Mouse (Mus musculus): ENCODE measurements around the gene Shroom1. TPM values are rescaled to one million over a fixed set of nuclear protein-coding genes. Genes with fewer than 3 reads are reported as not detected.
"Not testable (repeated sequence)": the region's sequence is repeated elsewhere in the genome, so short reads cannot be mapped to it uniquely, and the experiment has no call there.

Gene Shroom1
- polyA plus RNA-seq (2015; fragmentation: Nextera tagmentation; extraction: Ambion mirVana) = 1.6 and 2.3 TPM in 2 replicates

DNA sequence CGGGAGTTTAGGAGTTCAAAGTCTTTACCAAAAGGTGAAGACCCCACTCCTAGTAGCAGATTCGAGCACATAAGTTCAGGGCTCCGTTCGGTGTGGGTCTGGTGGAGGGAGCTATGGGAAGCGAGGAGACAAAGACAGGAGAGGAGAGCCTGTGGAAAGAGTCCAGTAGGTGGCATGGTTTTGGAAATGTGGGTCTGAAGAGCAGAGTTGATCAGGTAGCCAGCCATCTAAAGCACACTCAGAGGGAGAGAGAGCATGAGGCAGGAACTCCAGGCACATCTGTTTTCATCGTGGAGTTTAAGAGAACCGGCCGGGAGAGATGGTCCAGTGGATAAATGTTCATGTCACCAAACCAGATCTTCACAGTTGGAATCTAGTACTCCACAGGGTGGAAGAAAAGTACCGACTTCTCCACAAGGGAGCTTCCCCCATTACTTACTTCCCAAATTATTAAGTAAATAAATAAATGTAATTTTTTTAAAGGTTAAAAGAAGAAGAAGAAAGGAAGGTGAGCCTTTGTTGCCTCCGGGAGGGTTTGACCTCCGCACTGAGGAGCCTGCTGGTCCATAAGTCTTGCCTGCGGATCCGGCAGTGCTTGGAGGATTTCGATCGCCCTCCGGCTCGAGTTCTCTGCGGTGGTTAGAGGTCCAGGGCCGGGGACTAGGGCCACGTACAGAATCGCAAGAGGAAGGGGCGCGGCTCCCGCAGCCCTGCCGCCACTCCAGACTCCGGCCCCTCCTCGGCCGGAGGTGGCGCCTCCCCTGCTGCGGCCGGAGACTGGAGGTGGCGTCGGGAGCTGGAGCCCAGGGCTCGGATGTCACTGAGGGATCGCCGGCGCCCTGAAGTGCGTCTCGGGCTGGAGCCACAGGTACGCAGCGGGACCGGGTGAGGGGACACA is at the start of gene Shroom1, which contains the start of gene Gm10447:
Gene Shroom1, plus strand, starts transcription at position 732 of the 898 bp plus-strand sequence.
Gene Gm10447, minus strand, starts transcription at position 637 of the 898 bp plus-strand sequence.
- H3K27me3 ChIP-seq = peaks cover 32% of the 10 kb centered on the region
- H3K9me3 ChIP-seq = no peaks in the 10 kb centered on the region
- H3K4me1 ChIP-seq = peaks cover 12% of the 10 kb centered on the region
- peak; percentile 43; the same call in 1 of the 2 replicates for ATAC-seq (replicated peaks)
- 4% methylated on average over 41 of the region's 42 CpGs for WGBS
- no peaks in the 10 kb centered on the region for H3K36me3 ChIP-seq
- peak within 1 kb of the TSS; percentile 39 for H3K9ac ChIP-seq (replicated peaks)
- peak within 1 kb of the TSS; percentile 43 for H3K4me3 ChIP-seq
- H3K27ac ChIP-seq (replicated peaks) = no peak within 1 kb of the TSS
- H3K4me2 ChIP-seq (replicated peaks) = peak within 1 kb of the TSS; percentile 69

- Histone ChIP-seq H3K9ac (replicated peaks) (no peak overlapping the region), H3K4me3 (no peak overlapping the region), H3K4me2 (replicated peaks) (no peak overlapping the region), H3K27me3 (no peaks in the 10 kb centered on the region), H3K9me3 (no peaks in the 10 kb centered on the region), H3K36me3 (peaks cover 88% of the 10 kb centered on the region), H3K4me1 (no peaks in the 10 kb centered on the region), H3K27ac (replicated peaks) (no peak overlapping the region)
- ATAC-seq (replicated peaks) = no peak
Observed at GRCm38 (mm10) chr11:53411738-53412137, 45.3 kb upstream of the Shroom1 start.

DNA sequence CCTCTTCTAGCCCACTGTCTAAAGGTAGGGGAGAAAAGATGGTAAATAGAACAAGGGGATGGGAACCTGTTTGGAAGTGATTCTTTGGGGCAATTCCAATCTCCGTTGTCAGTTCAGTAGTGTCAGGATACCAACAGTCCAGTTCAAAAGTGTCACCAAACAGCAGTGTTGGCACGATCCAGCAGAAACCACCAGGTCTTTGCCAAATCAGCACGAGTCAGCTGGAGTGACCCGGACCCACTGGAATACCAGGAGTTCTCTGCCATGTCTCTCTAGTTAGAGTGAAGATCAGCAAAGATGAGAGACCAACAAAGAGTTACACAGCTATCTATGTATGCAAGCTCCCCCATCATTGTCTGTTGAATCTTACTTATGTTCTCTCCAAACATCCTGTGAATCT is 43.1 kb upstream of the Shroom1 start:
- H3K27ac ChIP-seq (replicated peaks) = no peak overlapping the region
- no peaks in the 10 kb centered on the region for H3K27me3 ChIP-seq
- no peak overlapping the region for H3K4me2 ChIP-seq (replicated peaks)
- H3K4me1 ChIP-seq = no peaks in the 10 kb centered on the region
- H3K36me3 ChIP-seq = peaks cover 93% of the 10 kb centered on the region
- WGBS = 93% methylated on average over 4 of the region's 4 CpGs
- H3K4me3 ChIP-seq = no peak overlapping the region
- no peaks in the 10 kb centered on the region for H3K9me3 ChIP-seq
- no peak for ATAC-seq (replicated peaks)
- no peak overlapping the region for H3K9ac ChIP-seq (replicated peaks)

- Histone ChIP-seq H3K4me1 (no peaks in the 10 kb centered on the region), H3K4me2 (replicated peaks) (no peak overlapping the region), H3K27ac (replicated peaks) (no peak overlapping the region), H3K27me3 (no peaks in the 10 kb centered on the region), H3K9ac (replicated peaks) (no peak overlapping the region), H3K36me3 (peaks cover 73% of the 10 kb centered on the region), H3K4me3 (no peak overlapping the region), H3K9me3 (no peaks in the 10 kb centered on the region)
- no peak for ATAC-seq (replicated peaks)
Observed at GRCm38 (mm10) chr11:53418048-53418447, 39.0 kb upstream of the Shroom1 start.

GRCm38 (mm10) chr11:53423036-53423435 is 34.0 kb upstream of the Shroom1 start, which contains the start of gene Leap2:
Gene Leap2, minus strand, starts transcription at chr11:53423170.
- no peak within 1 kb of the TSS for H3K4me3 ChIP-seq
- no peak within 1 kb of the TSS for H3K27ac ChIP-seq (replicated peaks)
- no peak within 1 kb of the TSS for H3K9ac ChIP-seq (replicated peaks)
- H3K4me1 ChIP-seq = no peaks in the 10 kb centered on the region
- no peaks in the 10 kb centered on the region for H3K27me3 ChIP-seq
- 93% methylated on average over 4 of the region's 4 CpGs for WGBS
- no peak within 1 kb of the TSS for H3K4me2 ChIP-seq (replicated peaks)
- no peaks in the 10 kb centered on the region for H3K9me3 ChIP-seq
- peaks cover 27% of the 10 kb centered on the region for H3K36me3 ChIP-seq
- ATAC-seq (replicated peaks) = no peak

GRCm38 (mm10) chr11:53424826-53425225 is 32.2 kb upstream of the Shroom1 start:
- Histone ChIP-seq H3K36me3 (peaks cover 20% of the 10 kb centered on the region), H3K9ac (replicated peaks) (no peak overlapping the region), H3K4me1 (peaks cover 8% of the 10 kb centered on the region), H3K4me3 (no peak overlapping the region), H3K9me3 (no peaks in the 10 kb centered on the region), H3K27me3 (no peaks in the 10 kb centered on the region), H3K4me2 (replicated peaks) (no peak overlapping the region), H3K27ac (replicated peaks) (no peak overlapping the region)
- ATAC-seq (replicated peaks) = no peak
- 76% methylated on average over 2 of the region's 2 CpGs for WGBS

DNA sequence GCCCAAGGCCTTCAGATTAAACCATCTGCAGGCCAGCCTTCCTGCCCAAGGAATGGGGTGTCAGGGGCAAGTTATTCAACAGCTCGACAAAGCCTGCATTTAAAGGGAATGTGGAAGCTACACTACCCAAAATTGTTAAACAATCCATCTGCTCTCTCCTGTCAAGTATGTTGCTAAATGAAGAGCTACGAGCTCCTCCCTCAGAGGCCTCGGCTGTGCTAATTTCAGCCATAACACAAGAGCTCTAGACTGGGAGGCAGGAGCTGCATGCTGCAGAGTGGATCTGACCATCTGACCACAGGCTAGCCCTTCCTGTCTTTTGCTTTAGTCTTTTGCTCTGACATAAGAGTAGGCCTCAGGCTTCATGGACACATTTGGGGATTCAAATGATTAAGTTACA is 31.8 kb upstream of the Shroom1 start:
- H3K36me3 ChIP-seq = peaks cover 16% of the 10 kb centered on the region
- no peaks in the 10 kb centered on the region for H3K27me3 ChIP-seq
- H3K27ac ChIP-seq (replicated peaks) = no peak overlapping the region
- H3K4me2 ChIP-seq (replicated peaks) = no peak overlapping the region
- H3K9ac ChIP-seq (replicated peaks) = no peak overlapping the region
- peaks cover 12% of the 10 kb centered on the region for H3K4me1 ChIP-seq
- WGBS = 91% methylated on average over 3 of the region's 3 CpGs
- no peak for ATAC-seq (replicated peaks)
- no peak overlapping the region for H3K4me3 ChIP-seq
- no peaks in the 10 kb centered on the region for H3K9me3 ChIP-seq

DNA sequence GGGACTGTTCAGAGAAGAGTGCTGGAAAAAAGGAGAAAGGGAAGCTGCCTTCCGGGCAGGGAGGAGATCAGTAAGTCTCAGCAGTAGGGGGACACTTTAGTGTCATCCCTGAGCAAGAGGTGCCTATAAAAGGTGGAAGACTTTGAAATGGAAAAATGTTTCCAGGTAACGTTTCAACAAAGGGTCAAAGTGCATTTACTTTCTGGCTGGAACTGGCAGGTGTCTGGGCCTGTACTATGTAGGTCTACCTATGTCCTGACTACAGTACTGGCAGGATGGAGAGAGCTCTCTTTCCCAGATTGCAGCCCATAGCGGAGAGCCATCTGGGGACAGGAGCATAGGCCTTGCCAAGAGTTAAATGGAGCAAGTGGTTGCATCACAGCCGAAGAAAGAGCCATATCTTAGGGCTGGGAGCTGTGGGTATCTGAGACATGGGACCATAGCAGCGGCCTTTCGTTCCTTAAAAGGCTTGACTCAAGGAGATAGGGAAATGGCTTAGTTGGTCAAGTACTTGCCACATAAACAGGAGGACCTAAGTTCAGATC is 31.2 kb upstream of the Shroom1 start:
- 86% methylated on average over 6 of the region's 6 CpGs for WGBS
- Histone ChIP-seq H3K9ac (replicated peaks) (no peak overlapping the region), H3K9me3 (no peaks in the 10 kb centered on the region)

GRCm38 (mm10) chr11:53426914-53427313 is 30.1 kb upstream of the Shroom1 start:
- H3K4me3 ChIP-seq; ATAC-seq (replicated peaks); H3K9ac ChIP-seq (replicated peaks); H3K9me3 ChIP-seq; H3K36me3 ChIP-seq; H3K27ac ChIP-seq (replicated peaks); H3K27me3 ChIP-seq; H3K4me2 ChIP-seq (replicated peaks): not testable (repeated sequence)
- peaks cover 18% of the 10 kb centered on the region for H3K4me1 ChIP-seq
- 88% methylated on average over 3 of the region's 3 CpGs for WGBS

More for the DNA sequence above, 31.2 kb upstream of the Shroom1 start:
- H3K4me2 ChIP-seq (replicated peaks) = no peak overlapping the region
- H3K4me3 ChIP-seq = no peak overlapping the region
- no peak overlapping the region for H3K27ac ChIP-seq (replicated peaks)
- H3K4me1 ChIP-seq = peaks cover 12% of the 10 kb centered on the region
- no peaks in the 10 kb centered on the region for H3K27me3 ChIP-seq
- peaks cover 15% of the 10 kb centered on the region for H3K36me3 ChIP-seq
- ATAC-seq (replicated peaks) = no peak

DNA sequence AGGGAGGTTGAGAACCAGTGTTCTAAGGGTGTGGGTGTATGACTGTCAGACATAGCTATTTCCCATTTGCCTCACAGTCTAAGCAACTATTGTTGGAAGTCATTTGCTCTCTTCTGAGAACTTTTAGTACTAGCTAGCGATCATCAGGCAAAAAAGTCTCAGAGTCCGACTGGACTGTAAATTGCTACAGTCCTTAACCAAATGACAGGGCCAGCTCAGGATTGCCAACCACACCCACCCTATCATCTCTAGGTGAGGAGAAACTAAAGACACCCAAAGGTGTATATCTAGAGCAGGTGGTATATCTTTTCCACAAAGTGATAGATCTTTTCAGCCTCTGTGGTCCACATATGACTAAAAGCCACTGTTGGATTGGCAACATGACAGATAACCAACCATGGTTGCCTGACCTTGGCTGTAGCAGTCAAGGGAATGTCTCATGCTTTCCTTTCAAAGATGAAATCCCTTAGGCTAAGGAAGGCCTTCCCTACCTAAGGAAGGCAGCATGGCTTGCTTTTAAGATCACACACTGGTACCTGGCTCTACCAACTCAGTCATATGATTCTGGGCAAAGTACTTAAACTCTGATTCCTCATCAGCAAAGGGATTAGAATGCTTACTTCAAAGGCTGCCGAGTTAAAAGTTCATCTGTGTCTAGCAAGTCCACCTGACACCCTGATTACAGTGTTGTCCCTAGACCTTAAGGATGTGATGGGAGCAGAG is 28.9 kb upstream of the Shroom1 start:
- 90% methylated on average over 3 of the region's 3 CpGs for WGBS

DNA sequence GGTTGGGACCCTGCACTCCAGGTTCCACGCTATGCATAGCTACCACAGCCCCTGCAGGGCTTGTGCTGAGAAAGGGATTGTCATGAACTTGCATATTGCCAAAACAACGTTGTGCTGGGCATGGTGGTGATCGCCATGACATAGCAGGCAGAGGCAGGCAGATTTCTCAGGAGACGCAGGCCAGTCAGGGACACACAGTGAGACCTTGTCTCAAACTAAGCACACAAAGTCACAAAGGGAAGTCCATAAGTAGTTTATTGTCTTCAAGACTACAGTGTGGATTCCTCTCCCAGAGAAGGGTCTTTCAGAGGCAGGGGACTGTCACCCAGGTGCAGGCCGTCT is 28.3 kb upstream of the Shroom1 start:
- H3K4me2 ChIP-seq (replicated peaks) = no peak overlapping the region
- 97% methylated on average over 5 of the region's 5 CpGs for WGBS
- H3K36me3 ChIP-seq = peaks cover 8% of the 10 kb centered on the region
- H3K27ac ChIP-seq (replicated peaks) = no peak overlapping the region
- no peak overlapping the region for H3K9ac ChIP-seq (replicated peaks)
- peaks cover 18% of the 10 kb centered on the region for H3K4me1 ChIP-seq
- no peak overlapping the region for H3K4me3 ChIP-seq
- ATAC-seq (replicated peaks) = no peak
- no peaks in the 10 kb centered on the region for H3K9me3 ChIP-seq
- no peaks in the 10 kb centered on the region for H3K27me3 ChIP-seq

More for the DNA sequence above, 28.9 kb upstream of the Shroom1 start:
- Histone ChIP-seq H3K9me3 (no peaks in the 10 kb centered on the region), H3K4me1 (peaks cover 18% of the 10 kb centered on the region), H3K27me3 (no peaks in the 10 kb centered on the region), H3K27ac (replicated peaks) (no peak overlapping the region), H3K4me3 (no peak overlapping the region), H3K9ac (replicated peaks) (no peak overlapping the region), H3K36me3 (peaks cover 8% of the 10 kb centered on the region), H3K4me2 (replicated peaks) (no peak overlapping the region)
- ATAC-seq (replicated peaks) = no peak

DNA sequence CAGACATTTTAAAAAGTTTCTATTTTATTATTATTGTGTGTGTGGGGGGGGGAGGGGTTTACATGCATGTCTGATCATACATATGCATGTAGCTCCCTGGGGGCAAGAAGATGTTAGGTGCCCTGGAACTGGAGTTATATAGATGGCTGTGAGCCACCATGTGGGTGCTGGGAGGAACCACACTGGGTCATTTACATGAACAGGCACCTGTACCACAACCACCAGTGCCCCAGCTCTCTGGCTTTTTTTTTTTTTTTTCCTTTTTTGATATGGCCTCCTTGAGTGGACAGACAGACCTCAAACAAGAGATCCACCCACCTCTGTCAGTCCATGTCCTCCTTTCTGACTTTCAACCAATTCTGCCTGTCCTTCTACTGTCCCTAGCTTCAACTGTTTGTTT is 27.8 kb upstream of the Shroom1 start:
- Histone ChIP-seq H3K27me3 (no peaks in the 10 kb centered on the region), H3K4me1 (peaks cover 18% of the 10 kb centered on the region), H3K4me3 (no peak overlapping the region), H3K9me3 (no peaks in the 10 kb centered on the region), H3K9ac (replicated peaks) (no peak overlapping the region), H3K27ac (replicated peaks) (no peak overlapping the region), H3K4me2 (replicated peaks) (peak overlapping the region; percentile 90; the same call in 1 of the 2 replicates), H3K36me3 (peaks cover 8% of the 10 kb centered on the region)
- no peak for ATAC-seq (replicated peaks)

Data from forebrain, embryonic 15.5 days (tissue).